Mouse (Mus musculus) midbrain, embryonic 16.5 days (tissue): ENCODE results near the gene Sema5b. TPM values are rescaled to one million over a fixed set of nuclear protein-coding genes. Genes with fewer than 3 reads are reported as not detected.

ENCODE experiments used
- polyA plus RNA-seq: library from polyadenylated mRNA; unstranded; fragments of >200 nt; fragmentation: Nextera tagmentation; extraction: Ambion mirVana; gene quantifications from 2 replicates; pipeline ENCODE4 v1.2.1, GENCODE M21; 2015

Gene Sema5b
- polyA plus RNA-seq, 1 experiment from 2014 or later: 17.5 TPM

Other genes with a start within 250 kb of the Sema5b start
- gene Sec22a, start 177.2 kb upstream of the Sema5b start, polyA plus RNA-seq: 40.4 and 43.7 TPM in 2 replicates
- 12.0 and 14.4 TPM in 2 replicates for gene Pdia5, start 50.3 kb upstream of the Sema5b start, polyA plus RNA-seq
- gene Dirc2, start 228.2 kb downstream of the Sema5b start, polyA plus RNA-seq: 30.7 and 32.0 TPM in 2 replicates
- 16.1 TPM in 2 replicates for gene Hspbap1, start 229.2 kb downstream of the Sema5b start, polyA plus RNA-seq